8 mouse cellular contexts compared by ENCODE assay signal in the genomic region with DNA sequence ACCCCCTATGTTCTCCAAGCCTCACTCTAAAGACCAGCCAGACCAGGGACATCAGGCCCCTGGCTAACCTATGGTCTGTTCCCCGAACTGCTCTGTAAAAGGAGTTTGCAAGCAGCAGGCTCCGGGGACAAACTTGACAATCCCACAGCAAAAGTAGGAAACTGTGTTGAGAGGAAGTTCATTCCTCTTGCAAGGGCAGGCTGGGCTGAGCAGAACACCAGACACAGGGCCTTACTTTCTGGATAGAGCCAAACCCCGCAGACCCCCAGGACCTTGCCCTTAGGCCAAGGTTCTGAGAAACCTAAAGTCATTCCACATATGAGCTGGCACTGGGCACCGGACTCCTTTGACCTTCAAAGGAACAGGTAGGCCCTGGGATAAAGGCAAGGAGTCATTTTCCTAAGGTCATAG. TPM values are rescaled to one million over a fixed set of nuclear protein-coding genes. Genes with fewer than 3 reads are reported as not detected.
A peak's percentile ranks its signal among the peaks of the same experiment; 100 is the strongest.
DNase-seq lines count a peak whose midpoint lies in the region; ATAC-seq lines count a peak whose summit lies in the region.

No protein-coding gene starts in this region.

- 57% methylated on average over 4 of the region's 4 CpGs for whole genome bisulfite sequencing in neural tube, embryonic 13.5 days

- no peak overlapping the region for H3K9ac ChIP-seq in neural tube, embryonic 13.5 days

- no peak for ATAC-seq in neural tube, embryonic 13.5 days (ENCODE audit: low read depth)
- no peak for ATAC-seq in erythroid progenitor cell, adult 5-6 weeks (replicated peaks; ENCODE audit: low FRiP score, poor library complexity, severe bottlenecking)

- H3K27ac ChIP-seq in brown adipose tissue, adult 24 weeks (replicated peaks; ENCODE audit: low read depth, low read length): peak overlapping the region; percentile 97
- H3K27ac ChIP-seq in neural tube, embryonic 13.5 days (replicated peaks): 0 out of 2 replicates have a peak overlapping the region, but pooled peaks have one; percentile 7

- H3K4me1 ChIP-seq in brown adipose tissue, adult 24 weeks (ENCODE audit: control insufficient read depth, insufficient read depth, insufficient read length, low read length): peaks cover 47% of the 10 kb centered on the region
- H3K4me1 ChIP-seq in neural tube, embryonic 13.5 days (replicated peaks): peaks cover 67% of the 10 kb centered on the region

- peak overlapping the region; percentile 21; the same call in 1 of the 2 replicates for H3K4me3 ChIP-seq in brown adipose tissue, adult 24 weeks (ENCODE audit: insufficient read depth, low read depth, low read length)
- H3K4me3 ChIP-seq in neural tube, embryonic 13.5 days: no peak overlapping the region; the same call in 1 of the 2 replicates

- peaks cover 54% of the 10 kb centered on the region for H3K27me3 ChIP-seq in neural tube, embryonic 13.5 days

- peak overlapping the region; percentile 82 for H3K4me2 ChIP-seq in neural tube, embryonic 13.5 days

- H3K36me3 ChIP-seq in neural tube, embryonic 13.5 days: no peaks in the 10 kb centered on the region

- no peaks in the 10 kb centered on the region for H3K9me3 ChIP-seq in neural tube, embryonic 13.5 days

- peak; percentile 51 for DNase-seq in kidney, postnatal 10 days
- DNase-seq in kidney, adult 8-10 months: no peak
- DNase-seq in induced T-regulatory cell, adult 2 months (ENCODE audit: low read depth): peak; percentile 54
- no peak for DNase-seq in cerebellum, adult 8-10 months
- DNase-seq in gastrocnemius, postnatal 25 days: no peak

RNA-seq across cellular contexts. Expression of a gene that starts 0.7 kb away (rescaled TPM):
- 20.2 and 24.0 TPM in 2 replicates for polyA plus RNA-seq in brown adipose tissue, adult 24 weeks (2012; ENCODE audit: insufficient read depth, insufficient read length, missing spikeins)
- 13.5 and 17.8 TPM in 2 replicates for polyA plus RNA-seq in neural tube, embryonic 13.5 days (2015; fragmentation: Nextera tagmentation; extraction: Ambion mirVana)
- 10 to 100 TPM; 25.7 TPM for total RNA-seq in gastrocnemius, postnatal 25 days (2021)
- 9.6 and 22.3 TPM in 2 replicates for total RNA-seq in erythroid progenitor cell, adult 5-6 weeks (2015; ENCODE audit: low replicate concordance)
- total RNA-seq in erythroid progenitor cell, adult 5-6 weeks (2017; ENCODE audit: low replicate concordance): 2.0 and 2.3 TPM in 2 replicates

RNA-seq across cellular contexts. Expression of a gene that starts 50.8 kb away (rescaled TPM):
- not detected in 2 replicates for polyA plus RNA-seq in brown adipose tissue, adult 24 weeks (2012; ENCODE audit: insufficient read depth, insufficient read length, missing spikeins)
- not detected in 2 replicates for polyA plus RNA-seq in neural tube, embryonic 13.5 days (2015; fragmentation: Nextera tagmentation; extraction: Ambion mirVana)
- not detected for total RNA-seq in gastrocnemius, postnatal 25 days (2021)
- not detected in 2 replicates for total RNA-seq in erythroid progenitor cell, adult 5-6 weeks (2015; ENCODE audit: low replicate concordance)
- total RNA-seq in erythroid progenitor cell, adult 5-6 weeks (2017; ENCODE audit: low replicate concordance): not detected in 2 replicates

Comparison
In these comparisons a context has a peak if more than half of its experiments do, and no peak if none do; other contexts are left out.
1. DNase-seq: peak in kidney, postnatal 10 days (single experiment) and induced T-regulatory cell, adult 2 months (single experiment); none in kidney, adult 8-10 months (0 of 2), cerebellum, adult 8-10 months (single experiment) and gastrocnemius, postnatal 25 days (single experiment).